Mouse (Mus musculus) lung, postnatal 0 days (tissue): ENCODE data around the gene Psmg1.

Experiments used
- CTCF ChIP-seq: IDR thresholded peaks from 2 replicates; pipeline ENCODE4 v1.5.1; 2016; ENCODE audit warnings: antibody characterized with exemption, mild to moderate bottlenecking
- EP300 ChIP-seq: IDR thresholded peaks from 2 replicates; pipeline ENCODE4 v1.6.1; 2016; ENCODE audit warnings: antibody characterized with exemption, mild to moderate bottlenecking, control low read depth

DNA sequence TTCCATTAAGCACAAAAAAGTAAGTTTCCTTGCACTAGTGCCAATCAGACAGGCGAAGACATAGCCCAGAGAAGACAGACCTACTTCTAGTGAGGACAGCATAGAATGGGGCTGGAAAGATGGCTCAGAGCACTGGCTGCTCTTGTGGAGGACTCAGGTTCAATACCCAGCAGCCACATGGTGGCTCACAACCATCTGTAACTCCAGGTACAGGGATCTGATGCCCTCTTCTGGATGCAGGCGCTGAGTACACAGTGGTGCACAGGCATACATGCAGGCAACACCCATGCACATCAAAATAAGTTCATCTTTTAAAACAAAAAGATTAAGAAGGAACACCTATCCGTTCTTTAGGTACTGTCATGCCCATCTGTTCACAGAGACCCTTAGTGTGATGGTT, 36.4 kb downstream of the Psmg1 start:
- TF ChIP-seq EP300, result no peak
- no peak for TF ChIP-seq CTCF
